Mouse (Mus musculus) ES-Bruce4 (cell line): ENCODE data around the gene Slc26a8.

Experiments used
- CTCF ChIP-seq: IDR thresholded peaks from one replicate; pipeline ENCODE4 v1.8.1; 2011; ENCODE audit warnings: low read depth, low read length
- POLR2A ChIP-seq: IDR thresholded peaks from one replicate; pipeline ENCODE4 v1.8.1; 2011; ENCODE audit warnings: low read length; ENCODE audit not compliant: insufficient read depth

GRCm38 (mm10) chr17:28714006-28714405 is 24.0 kb upstream of the Slc26a8 start:
- no peak for TF ChIP-seq POLR2A
- TF ChIP-seq CTCF, result no peak
